Mouse (Mus musculus): ENCODE measurements at regions not wholly inside any gene's neighbourhood (a gene's known extent, or its start where the extent isn't known, plus 50 kb on each side); places are given as distances from the start of the nearest gene placed in this dataset.

GRCm38 (mm10) chr12:25668336-25668735 lies 571.4 kb upstream of the Id2 start:
- TF ChIP-seq CTCF (IDR thresholded peaks at IDR 0.05) (no peak), EP300 (IDR thresholded peaks at IDR 0.05) (no peak)

Measured in lung, postnatal 0 days (tissue).